Comparison of ENCODE assay signal across 8 mouse cellular contexts in genomic region chr9:121215349-121216000, GRCm38 (mm10).
DNase-seq lines count a peak whose midpoint lies in the region; ATAC-seq and TF ChIP-seq lines count a peak whose summit lies in the region.

No protein-coding gene starts in this region.

- H3K36me3 ChIP-seq in C2C12 (ENCODE audit: control insufficient read depth, insufficient read depth), result no peaks in the 10 kb centered on the region
- no peaks in the 10 kb centered on the region for H3K36me3 ChIP-seq in kidney, embryonic 15.5 days
- H3K36me3 ChIP-seq in liver, embryonic 11.5 days (ENCODE audit: control insufficient read depth, insufficient read depth, low read length), result no peaks in the 10 kb centered on the region

- ATAC-seq in granulocyte monocyte progenitor cell, adult 5-6 weeks (replicated peaks; ENCODE audit: poor library complexity, severe bottlenecking), result peak; percentile 89
- ATAC-seq in kidney, embryonic 15.5 days (replicated peaks; ENCODE audit: low FRiP score), result peak; percentile 64; the same call in 1 of the 2 replicates
- peak; percentile 39; the same call in 1 of the 2 replicates for ATAC-seq in liver, embryonic 11.5 days (replicated peaks; ENCODE audit: low FRiP score)
- peak; percentile 53 for ATAC-seq in neutrophil, adult 5-6 weeks (ENCODE audit: extremely low read depth, insufficient number of reproducible peaks, low FRiP score, poor library complexity, severe bottlenecking)

- H3K79me3 ChIP-seq in C2C12 (ENCODE audit: low read depth), result no peaks in the 10 kb centered on the region

- H3ac ChIP-seq in C2C12 (ENCODE audit: control insufficient read depth, insufficient read length, low read depth), result no peak overlapping the region

- H3K4me2 ChIP-seq in kidney, embryonic 15.5 days, result no peak overlapping the region
- H3K4me2 ChIP-seq in liver, embryonic 11.5 days, result no peak overlapping the region

- no peak overlapping the region for H3K9ac ChIP-seq in kidney, embryonic 15.5 days
- no peak overlapping the region for H3K9ac ChIP-seq in liver, embryonic 11.5 days (ENCODE audit: low read depth, low read length)

- H3K27me3 ChIP-seq in C2C12 (ENCODE audit: control insufficient read depth, insufficient read depth, insufficient read length), result no peaks in the 10 kb centered on the region
- no peaks in the 10 kb centered on the region for H3K27me3 ChIP-seq in kidney, embryonic 15.5 days
- no peaks in the 10 kb centered on the region for H3K27me3 ChIP-seq in liver, embryonic 11.5 days (replicated peaks; ENCODE audit: control insufficient read depth, insufficient read depth, low read length)

- H3K4me3 ChIP-seq in C2C12 (ENCODE audit: insufficient read depth, poor library complexity, severe bottlenecking), result no peak overlapping the region
- no peak overlapping the region for H3K4me3 ChIP-seq in kidney, embryonic 15.5 days (replicated peaks)
- no peak overlapping the region for H3K4me3 ChIP-seq in liver, embryonic 11.5 days (ENCODE audit: low read depth, low read length)

- H3K27ac ChIP-seq in kidney, embryonic 15.5 days, result no peak overlapping the region
- no peak overlapping the region for H3K27ac ChIP-seq in liver, embryonic 11.5 days (ENCODE audit: low read depth, low read length)

- TF ChIP-seq CTCF in C2C12 (IDR thresholded peaks at IDR 0.05; ENCODE audit: control insufficient read depth, insufficient read depth, insufficient read length), result peak; percentile 49

- H3K79me2 ChIP-seq in C2C12 (ENCODE audit: control insufficient read depth, insufficient read depth), result no peaks in the 10 kb centered on the region

- H3K9me3 ChIP-seq in kidney, embryonic 15.5 days (replicated peaks), result no peaks in the 10 kb centered on the region
- H3K9me3 ChIP-seq in liver, embryonic 11.5 days (ENCODE audit: control insufficient read depth, low read length), result no peaks in the 10 kb centered on the region

- DNase-seq in adrenal gland, adult 18-20 months (ENCODE audit: low spot score in 2 of 2), result peak; percentile 54 to 63
- DNase-seq in embryo, embryonic 10.5 days (ENCODE audit: low spot score), result peak; percentile 85
- DNase-seq in liver, embryonic 11.5 days (ENCODE audit: low spot score), result peak; percentile 55
- peak; percentile 63 for DNase-seq in thymus, postnatal 25 days

- no peaks in the 10 kb centered on the region for H3K4me1 ChIP-seq in kidney, embryonic 15.5 days
- no peaks in the 10 kb centered on the region for H3K4me1 ChIP-seq in liver, embryonic 11.5 days (replicated peaks; ENCODE audit: control insufficient read depth, insufficient read depth, low read length)

- 23% methylated on average over 3 of the region's 3 CpGs for WGBS in kidney, embryonic 15.5 days
- 25% methylated on average over 3 of the region's 3 CpGs for WGBS in liver, embryonic 11.5 days

TF ChIP-seq in C2C12, 6 proteins besides CTCF, POLR2A, EP300 and RAD21:
- TF ChIP-seq CEBPB (IDR thresholded peaks at IDR 0.05; ENCODE audit: low read depth), result no peak
- no peak for TF ChIP-seq MYOG (IDR thresholded peaks at IDR 0.05; ENCODE audit: control insufficient read depth, extremely low read depth, insufficient read length)
- no peak for TF ChIP-seq USF1 (IDR thresholded peaks at IDR 0.05; ENCODE audit: low read depth)
- TF ChIP-seq MYOD1 (IDR thresholded peaks at IDR 0.05; ENCODE audit: control insufficient read depth, insufficient read length, low read depth), result no peak
- TF ChIP-seq MAX (IDR thresholded peaks at IDR 0.05), result no peak
- TF ChIP-seq FOSL1 (IDR thresholded peaks at IDR 0.05; ENCODE audit: insufficient read depth, low read length, poor library complexity, severe bottlenecking), result no peak

Comparison
In these comparisons a context has a peak if more than half of its experiments do, and no peak if none do; other contexts are left out.
1. ATAC-seq: peak in every context shown above with its lines; median percentile 89 in granulocyte monocyte progenitor cell, adult 5-6 weeks; 64 in kidney, embryonic 15.5 days; 53 in neutrophil, adult 5-6 weeks; 39 in liver, embryonic 11.5 days.